Mouse (Mus musculus) ES-E14 (cell line): ENCODE measurements at regions not wholly inside any gene's neighbourhood (a gene's known extent, or its start where the extent isn't known, plus 50 kb on each side); places are given as distances from the start of the nearest gene placed in this dataset.

ENCODE experiments used
- CHD2 ChIP-seq: IDR thresholded peaks from 2 replicates; pipeline ENCODE4 v1.6.1; 2014; ENCODE audit warnings: mild to moderate bottlenecking, low read depth, low read length, inconsistent platforms
- HCFC1 ChIP-seq: IDR thresholded peaks from 2 replicates; pipeline ENCODE4 v1.6.1; 2012; ENCODE audit warnings: low read length, inconsistent platforms, borderline replicate concordance; ENCODE audit not compliant: insufficient read depth
- ZC3H11A ChIP-seq: IDR thresholded peaks from 2 replicates; pipeline ENCODE4 v1.6.1; 2012; ENCODE audit warnings: low read depth, mild to moderate bottlenecking, inconsistent platforms, low read length, borderline replicate concordance

GRCm38 (mm10) chr4:152756535-152756934 is 278.9 kb upstream of the Kcnab2 start:
- TF ChIP-seq CHD2 (no peak), HCFC1 (no peak), ZC3H11A (no peak)
